Comparison of ENCODE assay signal across 10 mouse cellular contexts in genomic region chr13:76190273-76190672, GRCm38 (mm10).
"Had no signal": no experiment of that assay in that cellular context is flagged by ENCODE, and none has a peak within 500 bp of the region (broad histone marks: within the 10 kb centered on the region; RNA-seq: fewer than 3 reads in every experiment).

No protein-coding gene starts in this region.

- ATAC-seq: liver, postnatal 0 days; midbrain, embryonic 16.5 days had no signal

- DNase-seq: kidney, adult 8-10 months; kidney, postnatal 25 days; liver, embryonic 13.5 days; liver, postnatal 0 days; lung, postnatal 14 days; retina, postnatal 1 day; right cerebral cortex, postnatal 25 days; thymus, adult 18-20 months; thymus, postnatal 14 days had no signal
